Mouse (Mus musculus) liver, embryonic 12.5 days (tissue): ENCODE data around the gene 1700123K08Rik. TPM values are rescaled to one million over a fixed set of nuclear protein-coding genes. Genes with fewer than 3 reads are reported as not detected.
"Not testable (repeated sequence)": the region's sequence is repeated elsewhere in the genome, so short reads cannot be mapped to it uniquely, and the experiment has no call there.

ENCODE experiments used
- ATAC-seq: fragments of 200-750 bp; cut with Nextera tagmentation; 2 replicates; pipeline ENCODE4 v1.8.0; 2017; ENCODE audit warnings: moderate number of reproducible peaks, mild to moderate bottlenecking, moderate library complexity
- H3K27ac ChIP-seq: fragments of 300-500 bp; sonication (generic); 2 replicates; pipeline ENCODE4 v1.5.1; 2016; ENCODE audit warnings: mild to moderate bottlenecking
- H3K27me3 ChIP-seq: fragments of 300-500 bp; sonication (generic); replicated peaks from 2 replicates; pipeline ENCODE4 v1.6.1; 2016; ENCODE audit warnings: mild to moderate bottlenecking, moderate library complexity
- H3K36me3 ChIP-seq: fragments of 300-500 bp; sonication (generic); 2 replicates; pipeline ENCODE4 v1.6.1; 2016; ENCODE audit warnings: mild to moderate bottlenecking, moderate library complexity
- H3K4me1 ChIP-seq: fragments of 300-500 bp; sonication (generic); 2 replicates; pipeline ENCODE4 v1.6.1; 2016
- H3K4me2 ChIP-seq: fragments of 300-500 bp; sonication (generic); 2 replicates; pipeline ENCODE4 v1.6.1; 2016; ENCODE audit warnings: mild to moderate bottlenecking, moderate library complexity
- H3K4me3 ChIP-seq: fragments of 300-500 bp; sonication (generic); 2 replicates; pipeline ENCODE4 v1.5.1; 2016; ENCODE audit warnings: mild to moderate bottlenecking, moderate library complexity
- H3K9ac ChIP-seq: fragments of 300-500 bp; sonication (generic); 2 replicates; pipeline ENCODE4 v1.6.1; 2016; ENCODE audit warnings: mild to moderate bottlenecking, moderate library complexity
- H3K9me3 ChIP-seq: fragments of 300-500 bp; sonication (generic); replicated peaks from 2 replicates; pipeline ENCODE4 v1.6.1; 2016; ENCODE audit warnings: mild to moderate bottlenecking, moderate library complexity
- WGBS: fragments of 180-500 bp; shearing (Covaris S2); methylation state at CpG from one replicate; pipeline ENCODE4 v1.1.7; 2016; ENCODE audit not compliant: insufficient replicate concordance; 5-methylcytosine and 5-hydroxymethylcytosine counted together
- microRNA-seq: library from miRNA; unstranded; fragments of <30 nt; microRNA quantifications from one replicate; pipeline ENCODE4, GENCODE M21; 2017
- polyA plus RNA-seq: library from polyadenylated mRNA; unstranded; fragments of >200 nt; fragmentation: Nextera tagmentation; extraction: Ambion mirVana; gene quantifications from 2 replicates; pipeline ENCODE4 v1.2.1, GENCODE M21; 2016

Gene 1700123K08Rik
- not detected in 2 replicates for polyA plus RNA-seq

DNA sequence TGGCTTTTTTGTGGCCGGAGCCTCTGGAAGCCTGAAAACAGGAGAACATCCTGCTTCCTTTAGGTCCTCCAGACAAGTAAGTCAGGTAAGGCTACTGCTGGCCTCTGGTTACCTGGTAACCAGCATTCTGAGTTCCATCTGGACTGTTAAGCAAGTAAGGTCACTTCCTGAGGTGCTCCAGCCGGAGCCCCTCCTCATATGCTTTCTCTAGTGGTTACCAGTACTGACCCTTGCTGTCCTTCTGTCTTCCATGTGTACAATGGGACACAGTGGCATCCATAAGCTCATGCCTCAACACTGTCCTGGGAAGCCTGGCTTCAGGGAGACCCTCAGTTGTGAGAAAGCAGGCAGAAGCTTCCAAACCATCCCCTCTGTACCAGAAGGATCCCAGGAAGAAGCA is at the start of gene 1700123K08Rik:
1700123K08Rik (minus strand) TSS at position 101 of the 400 bp plus-strand sequence.
- H3K9me3 ChIP-seq, H3K4me1 ChIP-seq, H3K9ac ChIP-seq, H3K4me2 ChIP-seq, H3K27ac ChIP-seq, ATAC-seq, H3K27me3 ChIP-seq, H3K4me3 ChIP-seq, H3K36me3 ChIP-seq: not testable (repeated sequence)
- 64% methylated on average over 2 of the region's 2 CpGs for WGBS

DNA sequence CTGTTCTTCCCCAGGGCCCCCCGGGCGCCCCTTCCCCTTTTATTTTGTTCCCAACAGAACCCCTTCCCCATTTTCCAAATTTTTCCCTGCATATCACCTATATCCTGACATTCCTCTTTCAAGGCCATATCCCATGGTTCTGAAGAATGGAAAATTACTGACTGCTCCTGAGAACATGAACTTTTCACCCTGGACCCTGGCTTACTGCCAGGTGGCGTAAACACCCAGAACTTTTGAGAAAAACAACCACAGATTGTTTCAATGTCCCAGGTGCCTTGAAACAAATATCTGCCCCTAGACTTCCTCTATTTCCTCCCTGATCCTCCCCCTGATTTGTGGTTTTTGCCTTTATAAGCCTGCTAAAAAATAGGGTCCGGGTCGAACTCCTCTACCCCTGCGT is 22.9 kb upstream of the 1700123K08Rik start:
- Histone ChIP-seq H3K4me3 (no peak overlapping the region), H3K27ac (no peak overlapping the region), H3K9ac (no peak overlapping the region), H3K4me1 (no peaks in the 10 kb centered on the region), H3K36me3 (no peaks in the 10 kb centered on the region), H3K9me3 (peaks cover 7% of the 10 kb centered on the region; the same call in 1 of the 2 replicates), H3K4me2 (no peak overlapping the region), H3K27me3 (no peaks in the 10 kb centered on the region)
- WGBS, result 70% methylated on average over 6 of the region's 6 CpGs
- ATAC-seq, result no peak

DNA sequence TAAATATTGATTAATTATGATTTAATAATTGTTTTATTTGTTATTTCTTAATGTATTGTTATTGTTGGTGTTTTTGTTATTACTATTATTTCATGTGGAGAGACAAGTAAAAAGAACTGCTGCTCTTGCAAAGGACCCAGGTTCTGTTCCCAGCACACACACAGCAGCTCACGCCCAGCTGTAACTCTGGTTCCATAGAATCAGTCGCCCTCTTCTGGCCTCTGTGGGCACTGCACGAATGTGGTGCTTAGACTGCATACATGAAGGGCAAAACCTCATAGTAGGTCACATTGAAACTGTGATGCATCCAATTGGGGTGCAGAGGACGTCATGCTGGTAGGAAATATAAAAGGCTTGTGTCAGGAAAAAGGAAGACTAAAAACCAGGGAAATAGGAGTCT is 7.1 kb upstream of the 1700123K08Rik start:
- Histone ChIP-seq H3K4me1 (no peaks in the 10 kb centered on the region), H3K9me3 (no peaks in the 10 kb centered on the region), H3K36me3 (no peaks in the 10 kb centered on the region), H3K4me3 (no peak overlapping the region), H3K27ac (no peak overlapping the region), H3K4me2 (no peak overlapping the region), H3K9ac (no peak overlapping the region), H3K27me3 (no peaks in the 10 kb centered on the region)
- WGBS, result 33% methylated on average over 4 of the region's 4 CpGs
- ATAC-seq, result no peak

DNA sequence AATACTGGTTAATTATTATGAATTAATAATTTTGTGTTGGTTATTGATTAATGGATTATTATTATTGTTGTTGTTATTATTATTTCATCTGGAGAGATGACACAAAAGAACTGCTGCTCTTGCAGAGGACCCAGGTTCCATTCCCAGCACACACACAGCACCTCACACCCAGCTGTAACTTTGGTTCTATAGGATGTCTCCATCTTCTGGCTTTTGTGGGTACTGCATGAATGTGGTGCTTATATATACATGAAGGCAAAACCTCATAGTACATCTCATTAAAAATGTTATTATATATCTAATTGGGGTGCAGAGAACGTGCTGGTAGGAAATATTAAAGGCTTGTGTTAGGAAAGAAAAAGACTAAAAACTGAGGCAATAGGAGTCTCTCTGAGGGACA is 11.8 kb downstream of the 1700123K08Rik start:
- Histone ChIP-seq H3K27ac (no peak overlapping the region), H3K4me3 (no peak overlapping the region), H3K27me3 (no peaks in the 10 kb centered on the region), H3K9ac (no peak overlapping the region), H3K4me1 (no peaks in the 10 kb centered on the region), H3K9me3 (no peaks in the 10 kb centered on the region), H3K4me2 (no peak overlapping the region), H3K36me3 (no peaks in the 10 kb centered on the region)
- WGBS, result 29% methylated on average over 1 of the region's 1 CpGs
- no peak for ATAC-seq

DNA sequence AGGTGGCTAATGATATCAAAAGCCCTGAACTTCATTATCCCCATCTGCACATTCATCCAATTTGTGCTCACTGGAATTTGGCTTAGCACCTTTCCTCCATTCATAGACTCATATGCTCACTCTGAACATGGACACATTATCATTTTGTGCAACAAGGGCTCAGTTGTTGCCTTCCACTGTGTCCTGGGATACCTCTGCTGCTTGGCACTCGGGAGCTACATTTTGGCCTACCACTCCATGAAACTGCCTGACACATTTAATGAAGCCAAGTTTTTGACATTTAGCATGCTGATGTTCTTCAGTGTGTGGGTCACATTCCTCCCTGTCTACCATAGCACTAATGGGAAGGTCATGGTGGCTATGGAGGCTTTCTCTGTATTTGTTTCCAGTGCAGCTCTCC is 32.0 kb downstream of the 1700123K08Rik start:
- WGBS, result 68% methylated on average over 1 of the region's 1 CpGs
- ATAC-seq, result no peak
- H3K4me3 ChIP-seq, result no peak overlapping the region
- H3K9ac ChIP-seq, result no peak overlapping the region
- H3K36me3 ChIP-seq, result no peaks in the 10 kb centered on the region
- H3K4me2 ChIP-seq, result no peak overlapping the region
- H3K4me1 ChIP-seq, result no peaks in the 10 kb centered on the region
- no peak overlapping the region for H3K27ac ChIP-seq
- H3K27me3 ChIP-seq, result no peaks in the 10 kb centered on the region
- H3K9me3 ChIP-seq, result no peaks in the 10 kb centered on the region

Small RNA genes lying within 50 kb of the gene (microRNA-seq; reads per million reads assigned to microRNA genes)
- not detected for gene Gm24082

Other genes with a start within 250 kb of the 1700123K08Rik start
- 0.23 and 0.41 TPM in 2 replicates for gene Pvrig, start 222.8 kb downstream of the 1700123K08Rik start, polyA plus RNA-seq
- gene Zfp157, start 123.2 kb downstream of the 1700123K08Rik start, polyA plus RNA-seq, result 7.6 and 9.0 TPM in 2 replicates
- gene Zfp68, start 55.0 kb upstream of the 1700123K08Rik start, polyA plus RNA-seq, result 22.6 and 22.8 TPM in 2 replicates
- 5.4 and 5.7 TPM in 2 replicates for gene A430033K04Rik, start 58.1 kb upstream of the 1700123K08Rik start, polyA plus RNA-seq
- 8.1 and 9.7 TPM in 2 replicates for gene Fam20c, start 189.8 kb upstream of the 1700123K08Rik start, polyA plus RNA-seq